Mouse (Mus musculus) left cerebral cortex, adult 2 months (tissue): ENCODE data around the gene Sgk1. TPM values are rescaled to one million over a fixed set of nuclear protein-coding genes. Genes with fewer than 3 reads are reported as not detected.
A peak's percentile ranks its signal among the peaks of the same experiment; 100 is the strongest.

Source experiments
- DNase-seq, 2 experiments: peaks; one replicate each; pipeline ENCODE4 v3.0.0; 2021 to 2022; ENCODE audit warnings: low spot score in 2 of 2, mixed read lengths in 1 of 2; ENCODE audit errors: extremely low spot score in 1 of 2
- H3K27ac ChIP-seq: fragments of 200-600 bp; 2 replicates; pipeline ENCODE4 v1.8.1; 2022
- H3K4me3 ChIP-seq: fragments of 200-600 bp; 2 replicates; pipeline ENCODE4 v1.8.1; 2022
- CTCF ChIP-seq: fragments of 200-600 bp; IDR thresholded peaks from 2 replicates; pipeline ENCODE4 v1.8.1; 2022; ENCODE audit warnings: antibody characterized with exemption, mild to moderate bottlenecking, moderate library complexity
- intact Hi-C: fragments of 180-260 bp; cut with DNase I; formaldehyde crosslinking; loops from one replicate; pipeline ENCODE4 v1.15.1; 2025
- long read RNA-seq, 2 experiments: library from polyadenylated mRNA; stranded (forward); transcript quantifications; one replicate each; pipeline ENCODE4 v2.0.0; 2021; ENCODE audit warnings: borderline mapping rate in 2 of 2
- total RNA-seq, 2 experiments: library from RNA; stranded (reverse); gene quantifications; 2 replicates each; pipeline ENCODE4 v1.2.3; 2021

Sgk1 gene
- 100 to 1,000 TPM; 104 to 135 TPM for total RNA-seq
- long read RNA-seq, experiment 1, transcript Sgk1-204 (14 exons, 3,096 nt) = minor isoform, 18 of 59 reads
- long read RNA-seq, experiment 1, transcript Sgk1-201 (12 exons, 2,456 nt) = major isoform, 23 of 59 reads
- long read RNA-seq, experiment 1, transcript Sgk1-202 (12 exons, 2,576 nt) = minor isoform, 6 of 59 reads
- long read RNA-seq, experiment 1, partial matches to known transcripts = 6 of 59 reads
- long read RNA-seq, experiment 1, other reads (novel, unspliced or antisense) = 6 of 59 reads
- long read RNA-seq, experiment 2, transcript Sgk1-201 (12 exons, 2,456 nt) = major isoform, 44 of 73 reads
- long read RNA-seq, experiment 2, transcript Sgk1-204 (14 exons, 3,096 nt) = minor isoform, 9 of 73 reads
- long read RNA-seq, experiment 2, transcript Sgk1-202 (12 exons, 2,576 nt) = minor isoform, 13 of 73 reads
- long read RNA-seq, experiment 2, partial matches to known transcripts = 2 of 73 reads
- long read RNA-seq, experiment 2, other reads (novel, unspliced or antisense) = 5 of 73 reads

- Histone ChIP-seq H3K4me3 (peak within 1 kb of the TSS; percentile 80), H3K27ac (peak within 1 kb of the TSS; percentile 92)
- TF ChIP-seq CTCF = no peak
- DNase-seq = peak; percentile 69 to 75
- intact Hi-C loops = loop anchor here (2.0 to 5.0 kb wide), 4 partner anchors 112 to 415 kb away; no protein-coding TSS in a partner anchor
Observed at GRCm38 (mm10) chr10:21882184-21883081, at the start of gene Sgk1. Gene Sgk1, plus strand, starts transcription at chr10:21882184.

- intact Hi-C loops = no loop called here
- H3K4me3 ChIP-seq = no peak overlapping the region
- H3K27ac ChIP-seq = no peak overlapping the region
- no peak for TF ChIP-seq CTCF
- no peak for DNase-seq
Observed at GRCm38 (mm10) chr10:21832282-21832681, 49.7 kb upstream of the Sgk1 start.

- DNase-seq = no peak
- H3K4me3 ChIP-seq = no peak overlapping the region
- no peak for TF ChIP-seq CTCF
- intact Hi-C loops = no loop called here
- no peak overlapping the region for H3K27ac ChIP-seq
Observed at GRCm38 (mm10) chr10:21833757-21834156, 48.2 kb upstream of the Sgk1 start.

DNA sequence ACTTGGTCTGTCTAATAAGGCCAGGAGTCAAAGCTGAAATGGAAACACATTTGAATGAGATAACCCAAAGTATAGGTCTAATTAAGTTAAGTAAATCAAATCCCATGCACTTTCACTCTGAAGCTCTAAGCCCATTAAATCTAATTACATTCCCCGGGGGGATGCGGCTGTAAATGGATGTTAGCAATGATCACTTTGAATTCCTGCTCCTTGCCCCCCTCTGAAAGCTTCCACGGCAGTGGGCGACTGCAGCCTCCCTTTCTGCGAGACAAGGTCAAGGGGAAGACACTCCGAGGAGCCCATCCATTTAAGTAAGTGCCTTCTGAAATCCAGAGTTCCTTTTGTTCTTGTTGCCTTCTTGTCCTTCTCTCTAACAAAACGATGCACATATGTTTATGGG lies 46.9 kb upstream of the Sgk1 start:
- Histone ChIP-seq H3K4me3 (no peak overlapping the region), H3K27ac (no peak overlapping the region)
- DNase-seq = no peak
- TF ChIP-seq CTCF = no peak
- intact Hi-C loops = no loop called here

GRCm38 (mm10) chr10:21839248-21840155 lies 42.5 kb upstream of the Sgk1 start:
- TF ChIP-seq CTCF = no peak
- H3K27ac ChIP-seq = no peak overlapping the region
- intact Hi-C loops = no loop called here
- no peak overlapping the region for H3K4me3 ChIP-seq
- DNase-seq = no peak

- TF ChIP-seq CTCF = no peak
- intact Hi-C loops = no loop called here
- no peak overlapping the region for H3K27ac ChIP-seq
- no peak for DNase-seq
- no peak overlapping the region for H3K4me3 ChIP-seq
Observed at GRCm38 (mm10) chr10:21843326-21843725, 38.7 kb upstream of the Sgk1 start.

- intact Hi-C loops = no loop called here
Observed at GRCm38 (mm10) chr10:21843861-21844260, 38.1 kb upstream of the Sgk1 start.

DNA sequence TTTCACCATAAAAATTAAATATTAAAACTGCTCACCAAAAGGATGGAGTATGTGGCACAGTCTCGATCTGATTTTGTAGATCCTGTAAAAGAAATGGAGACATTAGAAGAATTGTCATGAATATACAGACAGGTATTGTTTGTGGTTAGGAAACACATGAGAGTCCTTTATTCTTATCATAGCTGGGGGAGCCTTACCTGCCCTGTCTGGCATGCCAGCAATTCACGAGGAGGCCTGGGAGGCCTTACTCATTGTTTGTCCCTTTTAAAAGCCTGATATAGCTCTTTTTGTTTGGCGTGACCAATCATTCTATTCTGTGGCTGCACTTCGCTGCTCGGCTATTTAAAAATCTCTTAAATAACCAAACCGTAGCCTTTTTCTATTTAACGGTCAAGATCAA lies 37.6 kb upstream of the Sgk1 start:
- TF ChIP-seq CTCF = no peak
- H3K4me3 ChIP-seq = no peak overlapping the region
- intact Hi-C loops = no loop called here
- no peak for DNase-seq
- H3K27ac ChIP-seq = no peak overlapping the region

More at GRCm38 (mm10) chr10:21843861-21844260, 38.1 kb upstream of the Sgk1 start:
- H3K4me3 ChIP-seq = no peak overlapping the region
- DNase-seq = no peak
- no peak for TF ChIP-seq CTCF
- no peak overlapping the region for H3K27ac ChIP-seq

DNA sequence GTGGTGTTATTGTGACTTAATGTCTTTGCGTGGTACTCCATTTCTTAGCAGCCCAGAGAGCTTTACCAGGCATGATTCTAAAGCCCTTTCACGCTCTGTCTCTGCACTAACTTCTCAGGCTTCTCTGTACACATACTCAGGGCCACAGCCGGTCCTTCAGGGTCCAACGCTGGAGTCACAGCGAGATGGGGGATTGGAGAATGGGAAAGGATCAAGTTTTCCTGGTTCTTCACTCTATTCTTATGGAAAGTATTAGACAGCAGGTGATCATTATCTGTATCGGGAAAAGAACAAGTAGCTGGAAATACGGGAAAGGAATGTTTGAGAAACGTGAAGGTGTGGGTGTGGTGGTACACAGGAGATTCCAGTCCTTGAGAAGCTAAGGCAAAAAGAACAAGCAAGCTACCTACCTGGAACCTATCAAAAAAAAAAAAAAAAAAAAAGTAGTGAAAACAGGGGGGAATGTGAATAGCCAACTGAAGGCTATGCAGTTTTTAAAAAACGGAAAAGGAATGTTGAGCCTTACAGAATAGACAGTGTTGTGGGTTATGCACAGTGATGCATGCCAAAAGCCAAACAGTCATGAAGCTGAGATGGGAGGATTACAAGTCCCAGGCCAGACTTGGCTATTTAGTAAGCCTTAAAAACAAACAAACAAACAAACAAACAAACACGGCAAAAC lies 36.2 kb upstream of the Sgk1 start:
- no peak overlapping the region for H3K4me3 ChIP-seq
- no peak overlapping the region for H3K27ac ChIP-seq
- intact Hi-C loops = no loop called here
- TF ChIP-seq CTCF = no peak
- DNase-seq = no peak

DNA sequence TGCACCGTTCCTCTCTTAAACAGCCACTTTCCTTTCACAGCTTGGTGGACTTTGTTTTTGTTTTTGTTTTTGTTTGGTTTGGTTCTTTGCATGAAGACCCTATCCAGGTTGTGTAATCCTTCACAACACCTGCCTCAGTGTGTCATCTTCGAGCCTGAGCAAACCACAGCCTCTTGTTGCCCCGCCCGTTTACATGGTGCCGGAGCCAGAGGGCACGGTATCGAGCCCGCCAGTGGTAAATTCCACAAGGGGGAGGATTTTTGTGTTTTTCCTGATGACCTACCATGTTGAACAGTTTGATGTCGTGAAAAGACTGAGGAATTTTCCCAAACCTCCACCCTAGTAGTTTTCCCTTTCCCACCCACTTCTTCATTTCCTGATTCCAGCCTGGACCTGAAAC lies 35.6 kb upstream of the Sgk1 start:
- no peak for DNase-seq
- intact Hi-C loops = no loop called here
- no peak overlapping the region for H3K27ac ChIP-seq
- TF ChIP-seq CTCF = no peak
- H3K4me3 ChIP-seq = no peak overlapping the region
